Mouse (Mus musculus) heart, embryonic 15.5 days (tissue): ENCODE data around the gene Selenow. TPM values are rescaled to one million over a fixed set of nuclear protein-coding genes. Genes with fewer than 3 reads are reported as not detected.
A peak's percentile ranks its signal among the peaks of the same experiment; 100 is the strongest.

ENCODE experiments used
- ATAC-seq: fragments of 200-750 bp; cut with Nextera tagmentation; replicated peaks from 2 replicates; pipeline ENCODE4 v1.8.0; 2017; ENCODE audit warnings: low read depth, moderate TSS enrichment; ENCODE audit not compliant: insufficient number of reproducible peaks, insufficient read depth, low FRiP score
- H3K27ac ChIP-seq: fragments of 300-500 bp; sonication (generic); 2 replicates; pipeline ENCODE4 v1.5.1; 2015; ENCODE audit warnings: mild to moderate bottlenecking, inconsistent platforms
- H3K27me3 ChIP-seq: fragments of 300-500 bp; sonication (generic); 2 replicates; pipeline ENCODE4 v1.6.1; 2015; ENCODE audit warnings: inconsistent platforms
- H3K36me3 ChIP-seq: fragments of 300-500 bp; sonication (generic); 2 replicates; pipeline ENCODE4 v1.6.1; 2015; ENCODE audit warnings: mild to moderate bottlenecking, inconsistent platforms
- H3K4me1 ChIP-seq: fragments of 300-500 bp; sonication (generic); replicated peaks from 2 replicates; pipeline ENCODE4 v1.6.1; 2015; ENCODE audit warnings: inconsistent platforms
- H3K4me2 ChIP-seq: fragments of 300-500 bp; sonication (generic); 2 replicates; pipeline ENCODE4 v1.6.1; 2015; ENCODE audit warnings: inconsistent platforms, mild to moderate bottlenecking, moderate library complexity
- H3K4me3 ChIP-seq: fragments of 300-500 bp; sonication (generic); 2 replicates; pipeline ENCODE4 v1.5.1; 2015; ENCODE audit warnings: mild to moderate bottlenecking, inconsistent platforms
- H3K9ac ChIP-seq: fragments of 300-500 bp; sonication (generic); 2 replicates; pipeline ENCODE4 v1.6.1; 2015; ENCODE audit warnings: mild to moderate bottlenecking, inconsistent platforms
- H3K9me3 ChIP-seq: fragments of 300-500 bp; sonication (generic); replicated peaks from 2 replicates; pipeline ENCODE4 v1.6.1; 2016; ENCODE audit warnings: inconsistent platforms
- WGBS: fragments of 180-500 bp; shearing (Covaris S2); methylation state at CpG from one replicate; pipeline ENCODE4 v1.1.7; 2015; ENCODE audit warnings: mixed read lengths; 5-methylcytosine and 5-hydroxymethylcytosine counted together
- polyA plus RNA-seq: library from polyadenylated mRNA; unstranded; fragments of >200 nt; fragmentation: Nextera tagmentation; extraction: Ambion mirVana; gene quantifications from 2 replicates; pipeline ENCODE4 v1.2.1, GENCODE M21; 2015

Selenow gene
- polyA plus RNA-seq, result 644 and 688 TPM in 2 replicates

DNA sequence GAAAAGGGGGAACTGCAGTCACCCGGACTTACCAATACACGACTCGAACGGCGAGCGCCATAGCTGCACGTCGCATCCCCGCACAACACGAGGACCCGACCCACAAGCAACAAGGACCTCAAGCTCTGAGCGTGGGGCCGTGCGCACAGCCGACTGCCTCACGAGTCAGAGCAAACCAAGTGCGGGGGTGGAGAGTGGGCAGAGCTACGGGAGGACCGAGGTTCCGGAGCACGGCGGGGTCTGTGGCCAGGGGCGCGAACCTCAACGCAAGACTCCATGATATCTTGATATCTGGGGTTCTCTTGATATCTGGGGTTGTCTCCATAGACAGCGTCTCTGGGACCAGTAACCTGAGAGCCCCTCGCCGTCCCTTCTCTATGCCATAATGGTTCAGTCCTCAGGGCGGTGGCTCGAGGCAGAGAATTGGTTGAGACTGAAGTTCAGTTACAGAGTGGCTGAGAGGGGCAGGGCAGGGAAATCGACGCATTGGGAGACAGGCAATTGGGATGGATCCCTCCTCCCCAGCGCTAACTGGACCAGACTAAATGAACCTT lies at the start of gene Selenow:
Gene Selenow (minus strand): TSS at position 183 of the 554 bp plus-strand sequence.
- under 1% methylated on average over 33 of the region's 33 CpGs for WGBS
- Histone ChIP-seq H3K4me3 (peak within 1 kb of the TSS; percentile 75), H3K9ac (peak within 1 kb of the TSS; percentile 70), H3K36me3 (peaks cover 23% of the 10 kb centered on the region), H3K4me1 (peaks cover 27% of the 10 kb centered on the region), H3K27me3 (no peaks in the 10 kb centered on the region), H3K9me3 (no peaks in the 10 kb centered on the region), H3K27ac (peak within 1 kb of the TSS; percentile 76), H3K4me2 (peak within 1 kb of the TSS; percentile 76)
- peak; percentile 95 for ATAC-seq

DNA sequence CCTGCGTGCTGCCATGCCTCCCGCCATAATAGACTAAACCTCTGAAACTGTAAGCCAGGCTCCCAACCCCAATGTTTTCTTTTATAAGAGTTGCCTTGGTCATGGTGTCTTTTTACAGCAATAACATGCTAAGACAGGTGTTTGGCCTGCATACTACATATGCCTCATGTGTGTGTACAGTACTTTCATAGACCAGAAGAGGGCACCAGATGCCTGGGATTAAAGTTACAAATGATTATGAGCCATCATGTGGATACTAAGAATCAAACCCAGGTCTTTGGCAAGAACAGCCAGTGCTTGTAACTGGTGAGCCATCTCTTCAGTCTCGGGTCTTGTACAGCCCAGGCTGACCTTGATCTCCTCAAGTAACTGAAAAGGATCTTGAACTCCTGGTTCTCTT lies 47.5 kb upstream of the Selenow start:
- WGBS, result 84% methylated on average over 3 of the region's 3 CpGs
- Histone ChIP-seq H3K4me2 (no peak overlapping the region), H3K9me3 (no peaks in the 10 kb centered on the region), H3K27me3 (no peaks in the 10 kb centered on the region), H3K4me1 (peaks cover 11% of the 10 kb centered on the region), H3K36me3 (peaks cover 32% of the 10 kb centered on the region), H3K9ac (no peak overlapping the region), H3K27ac (no peak overlapping the region), H3K4me3 (no peak overlapping the region)
- ATAC-seq, result no peak

DNA sequence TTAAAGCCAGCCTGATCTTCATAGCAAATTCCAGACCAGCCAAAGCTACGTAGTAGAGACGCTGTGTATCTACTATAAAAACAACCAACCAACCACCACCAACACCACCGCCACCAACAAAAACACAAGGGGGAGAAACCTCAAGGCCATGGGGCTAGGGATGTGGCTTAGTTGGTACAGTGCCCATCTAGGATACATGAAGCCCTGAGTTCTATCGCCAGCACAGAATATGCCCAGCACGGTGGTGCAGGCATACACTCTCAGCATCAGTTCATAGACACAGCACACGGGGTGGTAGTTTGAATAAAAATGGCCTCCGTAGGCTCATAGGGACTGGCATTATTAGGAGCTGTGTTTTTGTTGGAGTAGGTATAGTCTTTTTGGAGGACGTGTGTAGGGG lies 46.1 kb upstream of the Selenow start:
- Histone ChIP-seq H3K27me3 (no peaks in the 10 kb centered on the region), H3K4me2 (no peak overlapping the region), H3K9ac (no peak overlapping the region), H3K27ac (no peak overlapping the region), H3K36me3 (peaks cover 25% of the 10 kb centered on the region), H3K4me1 (peaks cover 24% of the 10 kb centered on the region), H3K4me3 (no peak overlapping the region), H3K9me3 (no peaks in the 10 kb centered on the region)
- ATAC-seq, result no peak
- WGBS, result 78% methylated on average over 8 of the region's 8 CpGs

DNA sequence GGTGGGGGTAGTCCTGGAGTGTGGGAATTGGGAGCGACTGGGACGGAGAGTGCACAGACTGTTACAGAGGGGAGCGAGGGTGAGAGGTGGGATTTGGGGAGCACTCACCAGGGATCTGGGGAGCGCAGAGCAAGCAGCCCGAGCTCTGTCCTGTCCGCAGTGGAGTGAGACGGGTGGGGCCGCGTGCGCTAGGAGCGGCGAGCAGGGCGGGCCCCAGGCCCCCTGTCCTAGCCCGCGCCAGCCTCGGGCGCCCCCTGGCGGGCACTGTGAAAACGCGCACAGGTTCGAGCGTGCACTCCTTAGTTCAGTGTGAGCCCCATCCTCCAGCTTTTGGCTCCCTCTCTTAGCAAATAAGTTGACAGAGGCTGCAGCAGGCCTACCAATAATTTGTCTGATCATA lies 45.1 kb upstream of the Selenow start, which contains the start of gene Ehd2:
Gene Ehd2 (minus strand): TSS at position 256 of the 400 bp plus-strand sequence.
- WGBS, result 0% methylated on average over 22 of the region's 22 CpGs
- Histone ChIP-seq H3K4me1 (peaks cover 34% of the 10 kb centered on the region), H3K27me3 (no peaks in the 10 kb centered on the region), H3K4me3 (peak within 1 kb of the TSS; percentile 63), H3K27ac (peak within 1 kb of the TSS; percentile 58), H3K9ac (peak within 1 kb of the TSS; percentile 67), H3K4me2 (peak within 1 kb of the TSS; percentile 70), H3K36me3 (peaks cover 20% of the 10 kb centered on the region), H3K9me3 (no peaks in the 10 kb centered on the region)
- peak; percentile 83 for ATAC-seq

DNA sequence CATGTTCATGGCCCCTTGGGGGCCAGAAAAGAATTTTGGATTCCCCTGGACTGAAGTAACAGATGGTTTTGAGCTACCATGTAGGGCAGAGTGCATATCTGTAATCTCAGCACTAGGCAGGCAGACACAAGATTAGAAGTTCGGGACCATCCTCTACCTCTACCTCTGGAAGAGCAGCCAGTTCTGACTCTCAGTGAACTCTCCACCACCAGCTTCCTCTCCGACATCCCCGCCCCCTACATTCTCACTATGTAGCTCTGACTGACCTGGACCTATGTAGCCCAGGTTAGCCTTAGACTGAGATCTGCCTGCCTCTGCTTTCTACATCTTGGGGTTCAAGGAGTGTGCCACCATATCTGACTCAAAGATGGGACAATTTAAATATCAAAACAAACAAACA lies 44.3 kb upstream of the Selenow start:
- WGBS, result 58% methylated on average over 3 of the region's 3 CpGs
- H3K9ac ChIP-seq, result no peak overlapping the region; the same call in 1 of the 2 replicates
- H3K9me3 ChIP-seq, result no peaks in the 10 kb centered on the region
- peaks cover 12% of the 10 kb centered on the region for H3K36me3 ChIP-seq
- peak overlapping the region; percentile 63 for H3K4me3 ChIP-seq
- H3K4me1 ChIP-seq, result peaks cover 43% of the 10 kb centered on the region
- ATAC-seq, result no peak
- H3K27me3 ChIP-seq, result no peaks in the 10 kb centered on the region
- H3K4me2 ChIP-seq, result peak overlapping the region; percentile 70
- H3K27ac ChIP-seq, result peak overlapping the region; percentile 58; the same call in 1 of the 2 replicates

DNA sequence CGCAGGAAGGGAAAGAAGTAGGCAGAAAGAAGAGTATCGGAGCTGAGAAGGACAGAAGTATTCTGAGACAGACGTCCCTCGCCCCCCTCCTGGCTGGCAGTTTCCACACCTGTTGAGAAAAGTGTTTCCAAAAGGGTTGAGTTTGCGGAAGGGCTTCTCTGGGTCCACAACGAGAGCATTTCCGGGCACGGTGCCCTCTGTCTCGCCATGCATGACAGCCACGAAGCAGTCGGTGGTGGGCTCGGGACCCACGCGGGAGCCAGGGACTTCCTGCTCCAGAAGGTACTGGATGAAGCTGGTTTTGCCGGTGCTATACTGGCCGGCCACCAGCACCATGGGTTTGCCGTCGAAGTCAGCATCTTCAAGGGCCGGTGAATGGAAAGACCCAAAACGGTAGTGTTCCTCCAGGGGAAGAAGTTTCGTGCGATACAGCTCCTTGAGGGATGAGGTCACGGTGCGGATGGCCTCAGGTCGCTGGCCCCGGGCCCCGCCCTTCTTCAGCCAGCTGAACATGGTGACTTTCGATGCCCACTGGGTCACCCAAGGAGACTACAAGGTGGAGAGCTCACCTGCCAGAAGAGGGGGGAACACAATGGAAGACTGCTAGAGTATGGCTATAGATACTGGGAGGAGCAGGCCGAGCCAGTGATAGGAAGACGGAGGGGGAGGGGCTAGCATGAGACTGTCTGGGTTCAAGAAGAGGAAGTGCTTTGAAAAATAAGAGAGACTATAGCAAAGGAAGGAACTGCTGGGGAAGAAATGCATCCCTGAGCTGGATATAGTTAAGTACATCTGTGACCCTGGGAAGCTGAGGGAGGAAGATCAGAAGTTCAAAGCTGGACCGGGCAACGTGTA lies 41.8 kb upstream of the Selenow start:
- Histone ChIP-seq H3K4me1 (peaks cover 53% of the 10 kb centered on the region), H3K27me3 (no peaks in the 10 kb centered on the region), H3K4me3 (peak overlapping the region; percentile 27), H3K27ac (peak overlapping the region; percentile 94), H3K36me3 (peaks cover 3% of the 10 kb centered on the region; the same call in 1 of the 2 replicates), H3K9me3 (no peaks in the 10 kb centered on the region), H3K9ac (0 out of 2 replicates have a peak overlapping the region, but pooled peaks have one; percentile 33), H3K4me2 (peak overlapping the region; percentile 70)
- WGBS, result 68% methylated on average over 32 of the region's 32 CpGs
- no peak for ATAC-seq

DNA sequence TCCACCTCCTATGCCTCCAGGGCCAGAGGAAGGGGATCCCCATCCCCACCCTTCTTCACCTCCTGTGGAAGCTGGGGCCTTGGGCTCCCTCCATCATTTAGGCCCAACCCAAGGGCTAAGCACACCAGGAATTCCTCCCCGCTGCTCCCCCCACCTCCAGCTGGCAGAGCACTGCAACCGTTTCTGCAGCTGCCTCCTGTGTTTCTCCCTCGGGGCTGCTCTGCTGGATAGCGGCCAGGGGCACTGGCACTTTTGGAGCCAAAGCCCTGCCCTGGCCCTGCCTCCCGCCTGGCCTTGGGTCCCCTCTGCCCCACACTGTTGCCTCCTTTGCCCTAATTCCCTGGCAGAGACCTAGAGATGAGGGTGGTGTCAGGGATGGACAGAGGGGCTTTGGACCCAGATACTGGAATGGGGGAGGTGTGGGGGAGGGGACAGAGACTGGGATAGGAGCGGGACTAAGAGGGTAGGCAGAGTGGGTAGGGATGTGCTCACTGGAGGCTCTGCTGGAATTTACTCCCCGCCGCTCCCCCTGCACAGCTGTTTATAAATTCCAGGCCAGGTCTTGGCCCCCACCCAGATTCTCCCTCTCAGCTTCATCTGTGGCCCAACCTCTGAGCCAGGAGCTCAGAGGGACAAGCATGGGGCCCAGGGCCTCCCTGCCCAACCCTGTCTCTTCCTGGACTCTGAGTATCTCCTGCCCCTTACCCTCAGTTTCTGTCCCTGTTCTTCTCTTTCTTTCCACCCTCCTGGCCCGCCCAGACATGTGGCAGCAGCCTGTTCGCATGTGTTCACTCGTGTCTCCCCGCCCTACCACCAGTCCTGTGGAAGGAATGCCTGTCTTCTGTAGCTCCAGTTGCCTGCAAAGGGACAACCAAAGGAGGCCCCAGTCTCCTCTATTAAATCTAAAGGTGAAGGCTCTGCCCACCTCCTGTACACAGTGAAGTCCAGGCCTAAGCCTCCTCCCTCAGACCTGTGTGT lies 40.4 kb upstream of the Selenow start:
- Histone ChIP-seq H3K4me2 (peak overlapping the region; percentile 70), H3K4me1 (peaks cover 53% of the 10 kb centered on the region), H3K27ac (peak overlapping the region; percentile 94), H3K36me3 (peaks cover 7% of the 10 kb centered on the region), H3K4me3 (peak overlapping the region; percentile 19), H3K27me3 (no peaks in the 10 kb centered on the region), H3K9ac (peak overlapping the region; percentile 44), H3K9me3 (no peaks in the 10 kb centered on the region)
- 9% methylated on average over 12 of the region's 12 CpGs for WGBS
- peak; percentile 74 for ATAC-seq

DNA sequence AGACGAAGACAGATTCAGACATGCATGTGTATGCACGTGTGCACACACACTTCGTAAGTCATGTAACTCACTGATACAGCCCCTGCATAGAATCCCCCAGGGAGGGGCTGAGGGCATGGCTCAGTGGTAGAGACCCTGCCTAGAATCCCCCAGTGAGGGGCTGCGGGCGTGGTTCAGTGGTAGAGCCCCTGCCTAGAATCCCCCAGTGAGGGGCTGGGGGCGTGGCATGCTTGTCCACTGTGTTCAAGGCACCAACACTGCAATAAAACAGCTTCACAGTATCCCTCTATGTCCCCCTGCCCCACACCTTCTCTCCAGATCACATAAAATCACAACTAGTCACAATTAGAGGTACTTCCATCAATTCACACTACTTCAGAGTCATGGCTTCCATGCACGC lies 39.6 kb upstream of the Selenow start:
- peak overlapping the region; percentile 70 for H3K4me2 ChIP-seq
- no peaks in the 10 kb centered on the region for H3K27me3 ChIP-seq
- peak overlapping the region; percentile 94 for H3K27ac ChIP-seq
- peaks cover 51% of the 10 kb centered on the region for H3K4me1 ChIP-seq
- WGBS, result 81% methylated on average over 7 of the region's 7 CpGs
- no peak for ATAC-seq
- no peak overlapping the region for H3K4me3 ChIP-seq
- H3K36me3 ChIP-seq, result peaks cover 15% of the 10 kb centered on the region
- no peaks in the 10 kb centered on the region for H3K9me3 ChIP-seq
- H3K9ac ChIP-seq, result no peak overlapping the region

DNA sequence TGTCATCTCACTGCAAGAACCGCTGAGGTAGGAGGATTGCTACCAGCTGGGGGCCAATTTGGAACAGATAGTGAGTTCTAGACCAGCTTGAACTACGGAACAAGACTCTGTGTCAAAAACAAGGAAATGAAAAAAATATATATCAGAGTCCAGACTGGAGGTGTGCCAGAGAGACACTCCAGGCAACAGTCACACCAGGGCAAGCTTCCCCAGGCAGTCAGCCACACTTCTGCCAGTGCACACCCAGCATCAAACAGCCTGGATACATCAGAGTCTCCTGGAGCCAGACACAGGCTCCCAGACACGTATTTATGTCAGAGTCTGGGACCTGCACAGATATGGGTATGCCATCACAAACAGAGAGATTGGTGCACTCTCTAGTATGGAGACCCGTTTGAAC lies 39.0 kb upstream of the Selenow start:
- 43% methylated on average over 4 of the region's 4 CpGs for WGBS
- no peak for ATAC-seq
- Histone ChIP-seq H3K4me2 (peak overlapping the region; percentile 70; the same call in 1 of the 2 replicates), H3K4me3 (no peak overlapping the region), H3K36me3 (peaks cover 18% of the 10 kb centered on the region), H3K4me1 (peaks cover 56% of the 10 kb centered on the region), H3K9ac (no peak overlapping the region), H3K9me3 (no peaks in the 10 kb centered on the region), H3K27ac (peak overlapping the region; percentile 94), H3K27me3 (no peaks in the 10 kb centered on the region)

DNA sequence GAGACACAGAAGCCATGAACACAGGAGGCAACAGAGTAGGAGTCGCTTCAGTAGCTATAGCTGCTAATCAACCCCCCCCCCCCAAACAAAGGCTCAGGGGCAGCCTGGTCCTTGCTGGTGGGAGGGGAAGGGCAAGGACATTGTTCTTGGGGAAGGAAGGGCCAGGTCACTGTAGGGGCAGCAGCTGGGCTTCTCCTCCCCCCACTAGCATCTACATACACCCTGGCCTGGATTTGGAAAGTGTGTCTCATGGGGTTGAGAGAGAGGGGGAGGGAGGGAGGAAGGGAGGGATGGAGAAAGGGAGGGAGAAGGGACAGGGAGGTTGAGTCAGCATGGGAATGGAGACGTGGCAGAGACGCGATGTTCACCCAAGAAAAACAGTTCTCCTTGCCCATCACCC lies 38.5 kb upstream of the Selenow start:
- Histone ChIP-seq H3K9ac (no peak overlapping the region), H3K4me3 (no peak overlapping the region), H3K27ac (peak overlapping the region; percentile 94), H3K9me3 (no peaks in the 10 kb centered on the region), H3K27me3 (no peaks in the 10 kb centered on the region), H3K36me3 (peaks cover 18% of the 10 kb centered on the region), H3K4me2 (peak overlapping the region; percentile 70; the same call in 1 of the 2 replicates), H3K4me1 (peaks cover 59% of the 10 kb centered on the region)
- ATAC-seq, result no peak
- 54% methylated on average over 4 of the region's 4 CpGs for WGBS
